ENCODE assay signal across 10 mouse cellular contexts in the genomic region with DNA sequence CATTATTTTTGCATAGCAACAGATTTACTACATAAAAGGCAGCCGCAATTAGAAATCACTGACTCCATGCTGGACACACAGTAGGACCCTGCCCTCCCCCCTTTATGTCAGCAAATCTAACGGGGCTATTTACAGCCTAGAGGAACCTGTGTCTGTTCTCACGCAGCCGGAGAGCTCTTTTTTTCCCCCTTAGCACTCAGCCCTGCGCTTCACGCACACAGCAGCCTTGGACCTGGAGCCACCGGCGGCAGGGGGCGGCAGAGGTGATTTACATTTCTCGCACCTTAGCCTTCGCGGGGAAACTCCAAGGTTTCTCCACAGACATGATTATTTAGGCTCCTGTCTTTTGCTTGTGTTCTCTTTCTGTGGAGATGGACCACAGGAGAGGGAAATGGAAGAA. TPM values are rescaled to one million over a fixed set of nuclear protein-coding genes. Genes with fewer than 3 reads are reported as not detected.
DNase-seq lines count a peak whose midpoint lies in the region; ATAC-seq and TF ChIP-seq lines count a peak whose summit lies in the region.
"Had no signal": no experiment of that assay in that cellular context is flagged by ENCODE, and none has a peak within 500 bp of the region (broad histone marks: within the 10 kb centered on the region; RNA-seq: fewer than 3 reads in every experiment).

No protein-coding gene starts in this region.

- DNase-seq in lung, embryonic 14.5 days: peak; percentile 16
- DNase-seq in lung, postnatal 10 days: no peak
- DNase-seq in layer of hippocampus, adult 9-11 months: no peak
- DNase-seq in spleen, postnatal 14 days (ENCODE audit: low spot score in 2 of 2): no peak
- DNase-seq in left cerebral cortex, postnatal 25 days (ENCODE audit: low spot score in 2 of 2): no peak

- H3K4me3 ChIP-seq in lung, embryonic 14.5 days (ENCODE audit: low read depth, low read length): peak overlapping the region; percentile 22
- peak overlapping the region; percentile 41 for H3K4me3 ChIP-seq in forebrain, embryonic 16.5 days (replicated peaks; ENCODE audit: low read length)
- no peak overlapping the region for H3K4me3 ChIP-seq in liver, embryonic 12.5 days
- peak overlapping the region; percentile 38 for H3K4me3 ChIP-seq in stomach, embryonic 16.5 days (replicated peaks; ENCODE audit: low read length)

- no peaks in the 10 kb centered on the region for H3K27me3 ChIP-seq in lung, embryonic 14.5 days (ENCODE audit: insufficient read depth, low read length)
- 0 out of 2 replicates have a peak, but pooled peaks cover 3% of the 10 kb centered on the region for H3K27me3 ChIP-seq in forebrain, embryonic 16.5 days (replicated peaks; ENCODE audit: control insufficient read depth, insufficient read depth, low read length)
- peaks cover 25% of the 10 kb centered on the region for H3K27me3 ChIP-seq in liver, embryonic 12.5 days (replicated peaks)
- H3K27me3 ChIP-seq in stomach, embryonic 16.5 days (ENCODE audit: control insufficient read depth, insufficient read depth, low read length): no peaks in the 10 kb centered on the region; the same call in 1 of the 2 replicates

- H3K27ac ChIP-seq in lung, embryonic 14.5 days (ENCODE audit: low read depth): no peak overlapping the region
- no peak overlapping the region for H3K27ac ChIP-seq in forebrain, embryonic 16.5 days (ENCODE audit: low read length)
- no peak overlapping the region for H3K27ac ChIP-seq in liver, embryonic 12.5 days
- no peak overlapping the region for H3K27ac ChIP-seq in stomach, embryonic 16.5 days (ENCODE audit: low read length)

- peak overlapping the region; percentile 60 for H3K4me2 ChIP-seq in lung, embryonic 14.5 days
- peak overlapping the region; percentile 62 for H3K4me2 ChIP-seq in forebrain, embryonic 16.5 days (ENCODE audit: low read length)
- peak overlapping the region; percentile 41 for H3K4me2 ChIP-seq in liver, embryonic 12.5 days
- H3K4me2 ChIP-seq in stomach, embryonic 16.5 days (ENCODE audit: low read depth, low read length): peak overlapping the region; percentile 55

- no peaks in the 10 kb centered on the region for H3K4me1 ChIP-seq in lung, embryonic 14.5 days (ENCODE audit: insufficient read depth)
- peaks cover 7% of the 10 kb centered on the region for H3K4me1 ChIP-seq in forebrain, embryonic 16.5 days (replicated peaks; ENCODE audit: control insufficient read depth, insufficient read depth, low read length)
- H3K4me1 ChIP-seq in liver, embryonic 12.5 days: no peaks in the 10 kb centered on the region
- H3K4me1 ChIP-seq in stomach, embryonic 16.5 days (ENCODE audit: control insufficient read depth, insufficient read depth, low read length): no peaks in the 10 kb centered on the region

- ATAC-seq in lung, embryonic 14.5 days (ENCODE audit: insufficient read depth): no peak
- ATAC-seq in forebrain, embryonic 16.5 days: peak; percentile 64
- no peak for ATAC-seq in liver, embryonic 12.5 days
- ATAC-seq in stomach, embryonic 16.5 days (ENCODE audit: insufficient read depth, low FRiP score): no peak
- ATAC-seq: Patski had no signal

- H3K9me3 ChIP-seq in lung, embryonic 14.5 days (ENCODE audit: low read depth, low read length): no peaks in the 10 kb centered on the region
- no peaks in the 10 kb centered on the region for H3K9me3 ChIP-seq in forebrain, embryonic 16.5 days (ENCODE audit: control insufficient read depth, low read length)
- H3K9me3 ChIP-seq in liver, embryonic 12.5 days (replicated peaks): no peaks in the 10 kb centered on the region
- H3K9me3 ChIP-seq in stomach, embryonic 16.5 days (replicated peaks; ENCODE audit: control insufficient read depth, low read length): no peaks in the 10 kb centered on the region

- 12% methylated on average over 12 of the region's 12 CpGs for WGBS in lung, embryonic 14.5 days
- WGBS in forebrain, embryonic 16.5 days: 20% methylated on average over 12 of the region's 12 CpGs
- WGBS in liver, embryonic 12.5 days (ENCODE audit: insufficient replicate concordance): 9% methylated on average over 12 of the region's 12 CpGs
- WGBS in stomach, embryonic 16.5 days: 13% methylated on average over 12 of the region's 12 CpGs

- H3K9ac ChIP-seq in lung, embryonic 14.5 days: no peak overlapping the region
- H3K9ac ChIP-seq in forebrain, embryonic 16.5 days (replicated peaks; ENCODE audit: low read depth, low read length): no peak overlapping the region
- no peak overlapping the region for H3K9ac ChIP-seq in liver, embryonic 12.5 days
- no peak overlapping the region for H3K9ac ChIP-seq in stomach, embryonic 16.5 days (ENCODE audit: low read length)

- 0 out of 2 replicates have a peak, but pooled peaks have one; percentile 14 for TF ChIP-seq CTCF in lung, embryonic 14.5 days (IDR thresholded peaks at IDR 0.05; ENCODE audit: low read depth)

- no peaks in the 10 kb centered on the region for H3K36me3 ChIP-seq in lung, embryonic 14.5 days (ENCODE audit: insufficient read depth)
- H3K36me3 ChIP-seq in forebrain, embryonic 16.5 days (ENCODE audit: control insufficient read depth, insufficient read depth): no peaks in the 10 kb centered on the region
- no peaks in the 10 kb centered on the region for H3K36me3 ChIP-seq in liver, embryonic 12.5 days
- no peaks in the 10 kb centered on the region for H3K36me3 ChIP-seq in stomach, embryonic 16.5 days (ENCODE audit: control insufficient read depth, insufficient read depth, low read length)

- intact Hi-C loops in left cerebral cortex, postnatal 25 days (cut with DNase I): no loop called here

RNA-seq across cellular contexts. Expression of a gene that starts 17.1 kb away (rescaled TPM):
- polyA plus RNA-seq in lung, embryonic 14.5 days (2014; fragmentation: Nextera tagmentation; extraction: Ambion mirVana): 0.16 and 0.18 TPM in 2 replicates
- polyA plus RNA-seq in forebrain, embryonic 16.5 days (2015; fragmentation: Nextera tagmentation; extraction: Ambion mirVana): 1.3 and 1.8 TPM in 2 replicates
- 8.8 and 9.4 TPM in 2 replicates for polyA plus RNA-seq in liver, embryonic 12.5 days (2016; fragmentation: Nextera tagmentation; extraction: Ambion mirVana)
- 2.2 and 27.2 TPM in 2 replicates for polyA plus RNA-seq in stomach, embryonic 16.5 days (2015; fragmentation: Nextera tagmentation; extraction: Ambion mirVana)
- total RNA-seq in left cerebral cortex, postnatal 25 days (2021): 1 to 10 TPM; 2.1 to 4.0 TPM
- polyA plus RNA-seq: Patski; spleen, adult 2 months had no signal
